Mouse (Mus musculus): ENCODE measurements at regions not wholly inside any gene's neighbourhood (a gene's known extent, or its start where the extent isn't known, plus 50 kb on each side); places are given as distances from the start of the nearest gene placed in this dataset.
A peak's percentile ranks its signal among the peaks of the same experiment; 100 is the strongest.

DNA sequence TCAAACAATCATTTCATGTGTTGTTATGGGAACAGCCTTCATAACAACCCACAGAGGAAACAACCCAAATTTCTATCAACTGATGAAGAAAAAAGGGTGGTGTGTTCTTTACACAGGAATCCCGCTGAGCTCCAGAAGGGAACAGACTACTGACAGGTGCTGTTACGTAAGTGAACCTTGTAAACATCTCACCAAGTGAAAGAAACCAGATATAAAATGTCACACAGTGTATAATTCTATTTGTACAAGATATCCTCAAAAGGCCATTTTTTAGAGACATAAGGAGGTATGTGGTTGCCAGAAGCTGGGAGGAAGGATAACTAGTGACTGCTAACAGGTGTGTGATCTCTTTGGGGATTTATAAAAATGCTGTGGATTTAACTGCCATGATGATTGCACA is 119.9 kb downstream of the Plod2 start:
- Histone ChIP-seq H3K4me1 (replicated peaks; ENCODE audit: control insufficient read depth, insufficient read depth, low read length) (no peaks in the 10 kb centered on the region), H3K4me2 (ENCODE audit: low read length) (no peak overlapping the region), H3K27ac (ENCODE audit: low read depth) (no peak overlapping the region), H3K27me3 (replicated peaks; ENCODE audit: control insufficient read depth, insufficient read depth, low read length) (no peaks in the 10 kb centered on the region), H3K9ac (ENCODE audit: low read length) (no peak overlapping the region), H3K4me3 (ENCODE audit: low read depth, low read length) (no peak overlapping the region), H3K36me3 (ENCODE audit: control insufficient read depth, insufficient read depth, low read length) (no peaks in the 10 kb centered on the region), H3K9me3 (ENCODE audit: control insufficient read depth, low read length) (no peaks in the 10 kb centered on the region)
- ATAC-seq (replicated peaks; ENCODE audit: low FRiP score, low TSS enrichment, low read depth) (peak; percentile 77), DNase-seq (ENCODE audit: low spot score) (no peak)
- 26% methylated on average over 2 of the region's 2 CpGs for WGBS

DNA sequence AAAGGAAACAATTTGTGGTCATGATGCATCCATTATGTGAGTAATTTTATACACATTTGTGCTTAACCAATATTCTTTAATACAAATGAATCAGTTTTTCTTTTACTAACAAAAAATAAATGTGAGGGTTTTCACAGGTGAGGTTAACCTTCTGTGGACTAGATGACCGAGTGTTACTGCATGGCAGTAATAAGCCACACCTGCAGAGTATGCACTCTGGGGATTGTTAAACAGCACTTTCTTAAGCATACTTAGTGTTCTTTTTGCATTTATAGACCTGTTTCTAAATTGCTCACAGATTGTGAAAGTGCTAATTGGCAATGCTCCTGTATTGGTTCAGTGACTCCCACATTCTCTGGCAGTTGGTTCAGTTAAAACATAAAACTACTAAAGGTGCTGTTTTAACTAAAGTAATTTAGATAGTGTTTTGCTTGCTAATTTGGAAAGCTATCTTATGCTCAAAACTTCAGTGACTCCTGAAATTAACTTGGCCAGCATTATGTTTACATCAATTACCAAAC is 125.4 kb downstream of the Plod2 start:
- 83% methylated on average over 1 of the region's 1 CpGs for WGBS
- Histone ChIP-seq H3K27ac (ENCODE audit: low read depth) (no peak overlapping the region), H3K4me1 (replicated peaks; ENCODE audit: control insufficient read depth, insufficient read depth, low read length) (no peaks in the 10 kb centered on the region), H3K27me3 (replicated peaks; ENCODE audit: control insufficient read depth, insufficient read depth, low read length) (no peaks in the 10 kb centered on the region), H3K4me2 (ENCODE audit: low read length) (no peak overlapping the region), H3K36me3 (ENCODE audit: control insufficient read depth, insufficient read depth, low read length) (no peaks in the 10 kb centered on the region), H3K9me3 (ENCODE audit: control insufficient read depth, low read length) (no peaks in the 10 kb centered on the region), H3K4me3 (ENCODE audit: low read depth, low read length) (no peak overlapping the region), H3K9ac (ENCODE audit: low read length) (no peak overlapping the region)
- ATAC-seq (replicated peaks; ENCODE audit: low FRiP score, low TSS enrichment, low read depth), result no peak
- no peak for DNase-seq (ENCODE audit: low spot score)

DNA sequence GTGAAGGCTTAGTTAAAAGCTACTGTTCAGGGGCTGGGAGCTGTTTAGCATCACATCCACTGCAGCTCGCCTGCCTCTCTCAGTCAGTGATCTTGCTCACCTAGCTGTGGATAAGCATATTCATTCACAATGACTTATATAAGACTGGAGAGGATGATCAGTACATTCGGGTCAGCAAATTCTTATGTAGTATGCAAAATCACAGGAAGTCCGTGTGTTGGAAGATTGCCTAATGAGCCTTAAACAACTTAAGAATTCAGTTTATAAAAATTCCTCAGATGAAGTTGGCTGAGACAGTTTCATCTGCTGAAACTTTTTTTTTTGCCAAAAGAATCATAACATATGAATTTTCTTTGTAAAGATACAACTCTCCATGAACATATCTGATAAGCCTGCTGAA is 129.9 kb downstream of the Plod2 start:
- ATAC-seq (replicated peaks; ENCODE audit: low FRiP score, low TSS enrichment, low read depth) (no peak), DNase-seq (ENCODE audit: low spot score) (no peak)
- Histone ChIP-seq H3K4me1 (replicated peaks; ENCODE audit: control insufficient read depth, insufficient read depth, low read length) (no peaks in the 10 kb centered on the region), H3K9ac (ENCODE audit: low read length) (no peak overlapping the region), H3K36me3 (ENCODE audit: control insufficient read depth, insufficient read depth, low read length) (no peaks in the 10 kb centered on the region), H3K4me2 (ENCODE audit: low read length) (no peak overlapping the region), H3K27me3 (replicated peaks; ENCODE audit: control insufficient read depth, insufficient read depth, low read length) (no peaks in the 10 kb centered on the region), H3K27ac (ENCODE audit: low read depth) (no peak overlapping the region), H3K9me3 (ENCODE audit: control insufficient read depth, low read length) (no peaks in the 10 kb centered on the region), H3K4me3 (ENCODE audit: low read depth, low read length) (no peak overlapping the region)
- WGBS, result 78% methylated on average over 3 of the region's 3 CpGs

DNA sequence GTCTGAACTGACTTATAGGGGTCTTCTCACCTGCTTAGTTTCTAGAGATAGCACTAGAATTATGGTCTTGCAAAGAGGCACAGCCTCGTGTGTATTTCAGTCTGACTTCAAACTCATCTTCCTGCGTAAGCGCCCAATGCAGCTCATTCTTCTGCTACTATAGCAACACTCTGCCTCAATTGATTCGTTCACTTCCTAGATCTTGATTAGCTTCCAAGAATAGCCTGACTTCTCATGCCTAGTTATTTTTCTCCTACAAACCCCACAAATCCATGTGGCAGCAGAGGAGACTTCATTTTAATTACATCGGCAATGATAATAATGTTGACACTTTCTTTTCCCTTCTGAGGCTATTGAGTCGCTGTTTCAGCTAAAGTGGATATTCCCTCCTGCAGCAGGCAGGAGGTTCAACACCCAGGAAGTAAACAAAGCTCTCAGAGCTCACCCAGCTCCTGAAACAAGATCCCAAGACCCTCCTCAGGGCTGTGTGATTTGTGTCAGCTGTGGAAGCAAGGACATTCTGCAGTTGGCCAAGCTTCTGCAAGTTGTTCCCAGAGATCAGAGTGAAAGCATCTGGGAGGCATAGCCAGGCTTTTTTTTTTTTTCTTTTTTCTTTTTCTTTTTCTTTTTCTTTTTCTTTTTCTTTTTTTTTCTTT is 152.5 kb downstream of the Plod2 start:
- DNase-seq (ENCODE audit: low spot score) (no peak), ATAC-seq (replicated peaks; ENCODE audit: low FRiP score, low TSS enrichment, low read depth) (peak; percentile 68)
- Histone ChIP-seq H3K27me3 (replicated peaks; ENCODE audit: control insufficient read depth, insufficient read depth, low read length) (no peaks in the 10 kb centered on the region), H3K4me1 (replicated peaks; ENCODE audit: control insufficient read depth, insufficient read depth, low read length) (0 out of 2 replicates have a peak, but pooled peaks cover 2% of the 10 kb centered on the region), H3K4me3 (ENCODE audit: low read depth, low read length) (no peak overlapping the region), H3K9me3 (ENCODE audit: control insufficient read depth, low read length) (no peaks in the 10 kb centered on the region), H3K9ac (ENCODE audit: low read length) (no peak overlapping the region), H3K27ac (ENCODE audit: low read depth) (0 out of 2 replicates have a peak overlapping the region, but pooled peaks have one; percentile 20), H3K36me3 (ENCODE audit: control insufficient read depth, insufficient read depth, low read length) (no peaks in the 10 kb centered on the region), H3K4me2 (ENCODE audit: low read length) (no peak overlapping the region)
- 30% methylated on average over 6 of the region's 6 CpGs for WGBS

DNA sequence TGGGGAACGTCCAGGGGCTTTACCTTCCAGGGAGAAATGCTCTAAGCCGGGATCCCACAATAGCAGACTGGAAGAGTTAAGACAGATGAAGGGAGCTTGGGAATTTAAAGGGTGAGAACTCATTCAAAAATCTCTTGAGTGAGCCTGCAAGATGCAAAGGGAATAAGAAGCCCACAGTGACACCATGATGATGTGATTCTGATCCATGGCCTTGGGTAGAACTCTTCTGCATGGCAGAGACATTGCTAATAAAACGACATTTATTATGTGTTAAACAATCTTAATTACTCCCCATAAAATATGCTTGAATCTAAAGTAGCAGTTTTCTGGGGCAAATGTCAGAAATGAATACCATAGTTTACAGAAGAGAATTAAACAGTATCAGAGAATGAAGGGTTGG is 155.9 kb downstream of the Plod2 start:
- Histone ChIP-seq H3K36me3 (ENCODE audit: control insufficient read depth, insufficient read depth, low read length) (no peaks in the 10 kb centered on the region), H3K27ac (ENCODE audit: low read depth) (no peak overlapping the region), H3K27me3 (replicated peaks; ENCODE audit: control insufficient read depth, insufficient read depth, low read length) (no peaks in the 10 kb centered on the region), H3K4me1 (replicated peaks; ENCODE audit: control insufficient read depth, insufficient read depth, low read length) (0 out of 2 replicates have a peak, but pooled peaks cover 2% of the 10 kb centered on the region), H3K4me2 (ENCODE audit: low read length) (no peak overlapping the region), H3K9me3 (ENCODE audit: control insufficient read depth, low read length) (no peaks in the 10 kb centered on the region), H3K4me3 (ENCODE audit: low read depth, low read length) (no peak overlapping the region), H3K9ac (ENCODE audit: low read length) (no peak overlapping the region)
- DNase-seq (ENCODE audit: low spot score), result no peak
- ATAC-seq (replicated peaks; ENCODE audit: low FRiP score, low TSS enrichment, low read depth), result no peak
- WGBS, result 67% methylated on average over 3 of the region's 3 CpGs

DNA sequence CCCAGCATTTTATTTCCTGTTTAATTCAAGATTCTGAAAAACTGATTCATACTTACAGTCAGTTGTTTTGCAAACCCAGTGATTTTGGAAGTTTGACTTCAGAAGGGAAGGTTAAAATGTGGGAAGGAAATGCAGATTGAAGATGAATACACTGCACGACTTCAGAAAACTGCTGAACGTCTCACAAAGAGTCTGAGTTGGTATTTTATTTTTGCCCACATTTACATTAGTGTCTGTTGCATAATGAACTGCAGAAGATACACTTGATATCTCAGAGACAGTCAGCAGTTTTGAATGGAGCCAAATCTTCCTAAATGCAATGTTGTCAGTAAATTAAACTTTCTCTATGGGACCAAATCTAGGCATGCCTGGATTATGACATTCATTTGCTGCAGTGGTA is 162.7 kb downstream of the Plod2 start:
- H3K4me1 ChIP-seq (replicated peaks; ENCODE audit: control insufficient read depth, insufficient read depth, low read length), result no peaks in the 10 kb centered on the region
- H3K4me2 ChIP-seq (ENCODE audit: low read length), result no peak overlapping the region
- no peaks in the 10 kb centered on the region for H3K27me3 ChIP-seq (replicated peaks; ENCODE audit: control insufficient read depth, insufficient read depth, low read length)
- no peaks in the 10 kb centered on the region for H3K36me3 ChIP-seq (ENCODE audit: control insufficient read depth, insufficient read depth, low read length)
- DNase-seq (ENCODE audit: low spot score) (no peak), ATAC-seq (replicated peaks; ENCODE audit: low FRiP score, low TSS enrichment, low read depth) (no peak)
- no peak overlapping the region for H3K9ac ChIP-seq (ENCODE audit: low read length)
- H3K27ac ChIP-seq (ENCODE audit: low read depth), result no peak overlapping the region
- 81% methylated on average over 2 of the region's 2 CpGs for WGBS
- no peaks in the 10 kb centered on the region for H3K9me3 ChIP-seq (ENCODE audit: control insufficient read depth, low read length)
- H3K4me3 ChIP-seq (ENCODE audit: low read depth, low read length), result no peak overlapping the region

DNA sequence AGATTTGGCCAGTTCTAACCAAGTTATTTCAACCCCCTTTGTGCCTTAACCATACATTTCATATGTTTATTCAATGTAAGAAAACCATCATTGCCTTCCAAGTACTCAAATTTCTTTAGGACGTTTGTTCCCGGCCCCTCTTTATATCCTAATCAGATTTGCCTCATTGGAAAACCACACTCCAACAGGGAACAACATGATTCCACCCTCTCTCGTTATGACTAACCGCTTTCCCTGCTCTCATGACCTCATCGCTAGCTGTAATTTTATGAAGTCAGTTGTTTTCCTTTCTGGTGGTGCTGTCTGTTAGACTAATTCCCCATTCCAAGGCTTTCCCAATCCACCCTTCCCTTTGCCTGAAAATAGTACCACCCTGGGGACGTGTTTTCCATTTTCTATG is 165.0 kb downstream of the Plod2 start:
- H3K9ac ChIP-seq (ENCODE audit: low read length), result no peak overlapping the region

DNA sequence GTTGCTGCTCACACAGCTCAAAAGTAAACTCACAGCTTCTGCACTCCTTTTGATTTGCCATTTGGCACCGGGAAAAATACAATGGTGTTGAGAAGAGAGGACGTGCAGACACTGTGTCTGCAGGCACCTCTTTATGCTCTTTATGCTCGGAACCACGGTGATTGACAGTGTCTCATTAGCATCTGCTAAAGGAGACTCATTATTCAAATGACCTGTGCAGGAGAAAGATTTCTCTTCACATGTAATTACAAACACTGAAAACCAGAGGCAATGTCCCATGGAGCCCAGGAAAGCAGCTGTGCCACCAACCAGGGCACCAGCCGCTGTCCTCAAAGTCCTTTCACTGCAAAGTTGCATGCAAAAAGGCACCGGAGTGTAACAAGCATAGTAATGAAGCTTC is 175.2 kb downstream of the Plod2 start:
- H3K4me1 ChIP-seq (replicated peaks; ENCODE audit: control insufficient read depth, insufficient read depth, low read length), result no peaks in the 10 kb centered on the region
- WGBS, result 57% methylated on average over 6 of the region's 6 CpGs
- no peak overlapping the region for H3K4me3 ChIP-seq (ENCODE audit: low read depth, low read length)
- H3K9ac ChIP-seq (ENCODE audit: low read length), result no peak overlapping the region
- H3K27me3 ChIP-seq (replicated peaks; ENCODE audit: control insufficient read depth, insufficient read depth, low read length), result no peaks in the 10 kb centered on the region
- H3K27ac ChIP-seq (ENCODE audit: low read depth), result no peak overlapping the region
- no peaks in the 10 kb centered on the region for H3K36me3 ChIP-seq (ENCODE audit: control insufficient read depth, insufficient read depth, low read length)
- no peaks in the 10 kb centered on the region for H3K9me3 ChIP-seq (ENCODE audit: control insufficient read depth, low read length)
- no peak overlapping the region for H3K4me2 ChIP-seq (ENCODE audit: low read length)
- DNase-seq (ENCODE audit: low spot score) (no peak), ATAC-seq (replicated peaks; ENCODE audit: low FRiP score, low TSS enrichment, low read depth) (no peak)

More for the DNA sequence above, 165.0 kb downstream of the Plod2 start:
- WGBS, result 70% methylated on average over 6 of the region's 6 CpGs
- Histone ChIP-seq H3K4me3 (ENCODE audit: low read depth, low read length) (no peak overlapping the region), H3K4me2 (ENCODE audit: low read length) (no peak overlapping the region), H3K9me3 (ENCODE audit: control insufficient read depth, low read length) (no peaks in the 10 kb centered on the region), H3K4me1 (replicated peaks; ENCODE audit: control insufficient read depth, insufficient read depth, low read length) (no peaks in the 10 kb centered on the region), H3K27ac (ENCODE audit: low read depth) (no peak overlapping the region), H3K27me3 (replicated peaks; ENCODE audit: control insufficient read depth, insufficient read depth, low read length) (no peaks in the 10 kb centered on the region), H3K36me3 (ENCODE audit: control insufficient read depth, insufficient read depth, low read length) (no peaks in the 10 kb centered on the region)
- DNase-seq (ENCODE audit: low spot score) (no peak), ATAC-seq (replicated peaks; ENCODE audit: low FRiP score, low TSS enrichment, low read depth) (no peak)

DNA sequence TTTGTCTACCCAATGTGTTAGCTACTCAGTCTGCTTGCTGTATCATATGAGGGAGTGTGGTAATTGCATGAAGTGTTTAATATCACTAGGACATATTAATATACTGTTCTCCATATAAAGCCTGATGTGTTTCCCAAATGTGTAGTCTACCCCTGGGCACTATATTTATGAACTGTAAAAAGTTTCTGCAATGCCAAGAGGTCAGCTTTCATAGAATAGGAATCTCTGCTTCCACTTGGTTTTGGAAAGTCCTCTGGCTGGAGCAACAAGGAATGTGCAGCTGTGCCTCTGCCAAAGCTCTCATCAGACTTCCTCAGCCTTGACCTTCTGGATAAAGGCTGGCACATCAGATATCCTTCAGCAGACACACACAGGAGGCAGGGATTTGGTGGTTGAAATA is 176.3 kb downstream of the Plod2 start:
- no peak overlapping the region for H3K4me2 ChIP-seq (ENCODE audit: low read length)
- no peaks in the 10 kb centered on the region for H3K27me3 ChIP-seq (replicated peaks; ENCODE audit: control insufficient read depth, insufficient read depth, low read length)
- no peak for ATAC-seq (replicated peaks; ENCODE audit: low FRiP score, low TSS enrichment, low read depth)
- H3K4me3 ChIP-seq (ENCODE audit: low read depth, low read length), result no peak overlapping the region
- no peaks in the 10 kb centered on the region for H3K4me1 ChIP-seq (replicated peaks; ENCODE audit: control insufficient read depth, insufficient read depth, low read length)
- no peak for DNase-seq (ENCODE audit: low spot score)
- H3K9me3 ChIP-seq (ENCODE audit: control insufficient read depth, low read length), result no peaks in the 10 kb centered on the region
- H3K9ac ChIP-seq (ENCODE audit: low read length), result no peak overlapping the region
- no peak overlapping the region for H3K27ac ChIP-seq (ENCODE audit: low read depth)
- no peaks in the 10 kb centered on the region for H3K36me3 ChIP-seq (ENCODE audit: control insufficient read depth, insufficient read depth, low read length)

Data from intestine, embryonic 14.5 days (tissue).